Comparison of ENCODE assay signal across 8 mouse cellular contexts in genomic region chr2:128863777-128864331, GRCm38 (mm10). TPM values are rescaled to one million over a fixed set of nuclear protein-coding genes. Genes with fewer than 3 reads are reported as not detected.
DNase-seq lines count a peak whose midpoint lies in the region; ATAC-seq and TF ChIP-seq lines count a peak whose summit lies in the region.

No protein-coding gene starts in this region.

- H3K9me3 ChIP-seq in embryonic facial prominence, embryonic 11.5 days (replicated peaks; ENCODE audit: control insufficient read depth, low read length), result no peaks in the 10 kb centered on the region
- H3K9me3 ChIP-seq in liver, embryonic 12.5 days (replicated peaks), result no peaks in the 10 kb centered on the region
- no peaks in the 10 kb centered on the region for H3K9me3 ChIP-seq in neural tube, embryonic 12.5 days

- intact Hi-C loops in left cerebral cortex, adult 2 months (cut with DNase I), result loop anchor here (10.0 kb wide), 1 partner anchor 391 kb away; no protein-coding TSS in a partner anchor
- intact Hi-C loops in heart, adult 2 months (cut with DNase I), result loop anchor here (10.0 kb wide), 1 partner anchor 221 kb away; no protein-coding TSS in a partner anchor

- no peak for TF ChIP-seq POLR2A in heart, adult 2 months (IDR thresholded peaks at IDR 0.05; ENCODE audit: insufficient read depth, low read depth, low read length)

- peak overlapping the region; percentile 70 for H3K9ac ChIP-seq in embryonic facial prominence, embryonic 11.5 days (replicated peaks; ENCODE audit: low read length)
- H3K9ac ChIP-seq in heart, adult 2 months (ENCODE audit: low read depth, low read length), result peak overlapping the region; percentile 53
- H3K9ac ChIP-seq in liver, embryonic 12.5 days, result no peak overlapping the region
- H3K9ac ChIP-seq in neural tube, embryonic 12.5 days, result peak overlapping the region; percentile 48

- peak overlapping the region; percentile 53 for H3K4me3 ChIP-seq in left cerebral cortex, adult 2 months
- peak overlapping the region; percentile 45 for H3K4me3 ChIP-seq in embryonic facial prominence, embryonic 11.5 days (ENCODE audit: low read depth, low read length)
- H3K4me3 ChIP-seq in heart, adult 2 months, result peak overlapping the region; percentile 41
- peak overlapping the region; percentile 38 for H3K4me3 ChIP-seq in liver, embryonic 12.5 days
- H3K4me3 ChIP-seq in neural tube, embryonic 12.5 days, result peak overlapping the region; percentile 44

- TF ChIP-seq EP300 in heart, adult 2 months (IDR thresholded peaks at IDR 0.05; ENCODE audit: insufficient read depth, low read depth, low read length), result no peak

- H3K4me1 ChIP-seq in embryonic facial prominence, embryonic 11.5 days (ENCODE audit: control insufficient read depth, insufficient read depth, low read length), result no peaks in the 10 kb centered on the region; the same call in 1 of the 2 replicates
- H3K4me1 ChIP-seq in heart, adult 2 months (ENCODE audit: control insufficient read depth, insufficient read depth, low read length), result no peaks in the 10 kb centered on the region
- no peaks in the 10 kb centered on the region for H3K4me1 ChIP-seq in liver, embryonic 12.5 days
- H3K4me1 ChIP-seq in neural tube, embryonic 12.5 days, result peaks cover 7% of the 10 kb centered on the region

- no peak; the same call in 1 of the 2 replicates for TF ChIP-seq CTCF in left cerebral cortex, adult 2 months (IDR thresholded peaks at IDR 0.05)
- TF ChIP-seq CTCF in heart, adult 2 months (IDR thresholded peaks at IDR 0.05), result peak; percentile 51

- H3K79me2 ChIP-seq in heart, adult 2 months (replicated peaks; ENCODE audit: control insufficient read depth, insufficient read depth, low read length), result no peaks in the 10 kb centered on the region

- peak; percentile 16 to 34 for DNase-seq in left cerebral cortex, adult 2 months (ENCODE audit: extremely low spot score in 1 of 2, low spot score in 2 of 2)
- DNase-seq in left cerebral cortex, adult 8-10 months (ENCODE audit: low spot score in 2 of 2), result no peak
- peak; percentile 67 for DNase-seq in embryonic facial prominence, embryonic 11.5 days (ENCODE audit: low spot score)
- peak; percentile 67 to 68 for DNase-seq in heart, adult 2 months
- DNase-seq in kidney, adult 11 months, result peak; percentile 61

- H3K36me3 ChIP-seq in embryonic facial prominence, embryonic 11.5 days (replicated peaks; ENCODE audit: control insufficient read depth, insufficient read depth, low read depth, low read length), result no peaks in the 10 kb centered on the region
- no peaks in the 10 kb centered on the region for H3K36me3 ChIP-seq in heart, adult 2 months (ENCODE audit: control insufficient read depth, insufficient read depth, low read length)
- no peaks in the 10 kb centered on the region for H3K36me3 ChIP-seq in liver, embryonic 12.5 days
- no peaks in the 10 kb centered on the region for H3K36me3 ChIP-seq in neural tube, embryonic 12.5 days

- no peaks in the 10 kb centered on the region for H3K27me3 ChIP-seq in embryonic facial prominence, embryonic 11.5 days (ENCODE audit: control insufficient read depth, insufficient read depth, low read length)
- H3K27me3 ChIP-seq in heart, adult 2 months (ENCODE audit: control insufficient read depth, insufficient read depth, low read length), result peaks cover 6% of the 10 kb centered on the region
- peaks cover 53% of the 10 kb centered on the region for H3K27me3 ChIP-seq in liver, embryonic 12.5 days (replicated peaks)
- H3K27me3 ChIP-seq in neural tube, embryonic 12.5 days (replicated peaks), result peaks cover 5% of the 10 kb centered on the region; the same call in 1 of the 2 replicates

- peak overlapping the region; percentile 94 for H3K4me2 ChIP-seq in embryonic facial prominence, embryonic 11.5 days (ENCODE audit: low read depth, low read length)
- peak overlapping the region; percentile 63 for H3K4me2 ChIP-seq in liver, embryonic 12.5 days
- peak overlapping the region; percentile 90 for H3K4me2 ChIP-seq in neural tube, embryonic 12.5 days (replicated peaks)

- H3K27ac ChIP-seq in left cerebral cortex, adult 2 months, result no peak overlapping the region
- H3K27ac ChIP-seq in embryonic facial prominence, embryonic 11.5 days (replicated peaks; ENCODE audit: low read depth, low read length), result no peak overlapping the region
- H3K27ac ChIP-seq in heart, adult 2 months, result no peak overlapping the region
- H3K27ac ChIP-seq in liver, embryonic 12.5 days, result no peak overlapping the region
- no peak overlapping the region for H3K27ac ChIP-seq in neural tube, embryonic 12.5 days

- peak; percentile 82; the same call in 1 of the 2 replicates for ATAC-seq in embryonic facial prominence, embryonic 11.5 days (replicated peaks; ENCODE audit: insufficient number of reproducible peaks, low FRiP score, low TSS enrichment, low read depth)
- 0 out of 2 replicates have a peak, but pooled peaks have one; percentile 30 for ATAC-seq in liver, embryonic 12.5 days
- ATAC-seq in neural tube, embryonic 12.5 days (ENCODE audit: low FRiP score, low read depth), result peak; percentile 71
- no peak for ATAC-seq in megakaryocyte progenitor cell, adult 5-6 weeks (replicated peaks; ENCODE audit: poor library complexity)

- under 1% methylated on average over 36 of the region's 38 CpGs for WGBS in embryonic facial prominence, embryonic 11.5 days
- WGBS in heart, adult 2 months, result under 1% methylated on average over 38 of the region's 38 CpGs
- 4% methylated on average over 38 of the region's 38 CpGs for WGBS in liver, embryonic 12.5 days (ENCODE audit: insufficient replicate concordance)
- under 1% methylated on average over 38 of the region's 38 CpGs for WGBS in neural tube, embryonic 12.5 days

RNA-seq across cellular contexts. Expression of gene Fbln7, which starts 1.1 kb away (rescaled TPM):
- total RNA-seq in left cerebral cortex, adult 2 months (2021), result 1 to 10 TPM; 2.4 to 2.5 TPM
- total RNA-seq in left cerebral cortex, adult 8-10 months (2022), result 1 to 10 TPM; 1.7 to 3.0 (median 2.5) TPM
- polyA plus RNA-seq in embryonic facial prominence, embryonic 11.5 days (2014; fragmentation: Nextera tagmentation; extraction: Ambion mirVana), result 1.6 and 2.7 TPM in 2 replicates
- total RNA-seq in heart, adult 2 months (2021), result under 1 TPM; 0.50 to 0.61 TPM
- 0.61 and 1.3 TPM in 2 replicates for polyA plus RNA-seq in heart, adult 2 months (2012; rRNA removed)
- 0.38 and 0.53 TPM in 2 replicates for polyA plus RNA-seq in liver, embryonic 12.5 days (2016; fragmentation: Nextera tagmentation; extraction: Ambion mirVana)
- 1.3 and 1.4 TPM in 2 replicates for polyA plus RNA-seq in neural tube, embryonic 12.5 days (2016; fragmentation: Nextera tagmentation; extraction: Ambion mirVana)
- not detected in 2 replicates for total RNA-seq in megakaryocyte progenitor cell, adult 5-6 weeks (2015)
- total RNA-seq in megakaryocyte progenitor cell, adult 5-6 weeks (2017), result not detected in 2 replicates

RNA-seq across cellular contexts. Expression of gene Tmem87b, which starts 45.9 kb away (rescaled TPM):
- 10 to 100 TPM; 31.6 to 36.5 TPM for total RNA-seq in left cerebral cortex, adult 2 months (2021)
- 10 to 100 TPM; 32.2 to 36.9 (median 32.9) TPM for total RNA-seq in left cerebral cortex, adult 8-10 months (2022)
- 24.9 and 26.6 TPM in 2 replicates for polyA plus RNA-seq in embryonic facial prominence, embryonic 11.5 days (2014; fragmentation: Nextera tagmentation; extraction: Ambion mirVana)
- 10 to 100 TPM; 20.8 to 21.6 TPM for total RNA-seq in heart, adult 2 months (2021)
- 9.5 and 19.5 TPM in 2 replicates for polyA plus RNA-seq in heart, adult 2 months (2012; rRNA removed)
- polyA plus RNA-seq in liver, embryonic 12.5 days (2016; fragmentation: Nextera tagmentation; extraction: Ambion mirVana), result 9.5 and 9.9 TPM in 2 replicates
- 32.2 and 35.7 TPM in 2 replicates for polyA plus RNA-seq in neural tube, embryonic 12.5 days (2016; fragmentation: Nextera tagmentation; extraction: Ambion mirVana)
- total RNA-seq in megakaryocyte progenitor cell, adult 5-6 weeks (2015), result 10.1 and 10.4 TPM in 2 replicates
- 19.4 and 24.2 TPM in 2 replicates for total RNA-seq in megakaryocyte progenitor cell, adult 5-6 weeks (2017)

Comparison
In these comparisons a context has a peak if more than half of its experiments do, and no peak if none do; other contexts are left out.
1. DNase-seq: peak in left cerebral cortex, adult 2 months (2 of 2), embryonic facial prominence, embryonic 11.5 days (single experiment), heart, adult 2 months (2 of 2) and kidney, adult 11 months (single experiment); none in left cerebral cortex, adult 8-10 months (0 of 2).
2. Peak in every context shown above with its lines, with median percentiles within 50 percentile points of each other: H3K4me3 ChIP-seq and H3K4me2 ChIP-seq.